Mouse (Mus musculus) neutrophil, adult 5-6 weeks (primary cell): ENCODE measurements around the gene Mthfd1l. TPM values are rescaled to one million over a fixed set of nuclear protein-coding genes. Genes with fewer than 3 reads are reported as not detected.

Experiments used
- total RNA-seq: library from RNA; stranded (forward); fragments of 200-1000 nt; gene quantifications from 2 replicates; pipeline ENCODE4 v1.2.3, GENCODE M21; 2017

Mthfd1l gene
- total RNA-seq, 1 experiment from 2014 or later: 39.5 TPM

Other genes starting within 250 kb of the Mthfd1l start
- gene Plekhg1, start 232.8 kb upstream of the Mthfd1l start, total RNA-seq: 1.0 and 1.2 TPM in 2 replicates